Mouse (Mus musculus) bone marrow macrophage, adult 2 months (primary cell): ENCODE measurements around the gene Chn2. TPM values are rescaled to one million over a fixed set of nuclear protein-coding genes. Genes with fewer than 3 reads are reported as not detected.

ENCODE experiments used
- H3K27ac ChIP-seq: 2 replicates; pipeline ENCODE4 v1.5.1; 2012; ENCODE audit warnings: low read depth, low read length; ENCODE audit not compliant: insufficient read depth
- H3K4me1 ChIP-seq: 2 replicates; pipeline ENCODE4 v1.6.1; 2012; ENCODE audit warnings: low read length; ENCODE audit not compliant: control insufficient read depth, insufficient read depth
- H3K4me3 ChIP-seq: 2 replicates; pipeline ENCODE4 v1.5.1; 2012; ENCODE audit warnings: mild to moderate bottlenecking, low read length, moderate library complexity; ENCODE audit not compliant: insufficient read depth
- CTCF ChIP-seq: IDR thresholded peaks from 2 replicates; pipeline ENCODE4 v1.5.1; 2012; ENCODE audit warnings: low read depth, mild to moderate bottlenecking, low read length, moderate library complexity
- POLR2A ChIP-seq: IDR thresholded peaks from 2 replicates; pipeline ENCODE4 v1.6.1; 2012; ENCODE audit warnings: mild to moderate bottlenecking, low read depth, low read length, borderline replicate concordance
- polyA plus RNA-seq: library from polyadenylated mRNA; stranded (reverse); fragments of >200 nt; gene quantifications from 2 replicates; pipeline ENCODE4 v1.2.4, GENCODE M21; 2012; ENCODE audit not compliant: missing spikeins, insufficient read depth, insufficient read length

Chn2 gene
- polyA plus RNA-seq, 1 experiment, result 9.5 TPM

- Histone ChIP-seq H3K27ac (no peak overlapping the region), H3K4me3 (no peak overlapping the region), H3K4me1 (no peaks in the 10 kb centered on the region)
- TF ChIP-seq CTCF (no peak), POLR2A (no peak)
These were observed 189.1 kb downstream of the Chn2 start for GRCm38 (mm10) chr6:54228421-54228820.

DNA sequence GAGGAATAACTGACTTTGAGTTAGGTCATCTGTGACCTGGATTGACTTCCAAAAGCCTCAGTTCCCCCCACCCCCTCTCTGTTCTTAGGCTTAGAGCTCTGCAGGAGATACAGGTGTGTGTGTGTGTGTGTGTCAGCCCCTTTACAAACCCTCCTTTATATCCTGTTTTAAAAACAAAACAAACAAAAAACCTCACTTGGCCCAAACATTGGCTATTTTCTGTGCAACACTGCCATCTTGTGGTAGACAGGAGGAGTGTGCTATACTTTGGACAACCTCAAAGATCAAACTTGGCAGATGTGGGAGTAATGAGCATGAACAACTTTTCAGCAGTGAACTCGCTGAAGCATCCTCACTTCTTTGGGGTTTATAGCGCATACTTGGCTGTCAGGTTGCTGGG lies 189.5 kb downstream of the Chn2 start:
- TF ChIP-seq POLR2A, result no peak
- no peak for TF ChIP-seq CTCF
- Histone ChIP-seq H3K4me3 (no peak overlapping the region), H3K27ac (no peak overlapping the region), H3K4me1 (no peaks in the 10 kb centered on the region)

DNA sequence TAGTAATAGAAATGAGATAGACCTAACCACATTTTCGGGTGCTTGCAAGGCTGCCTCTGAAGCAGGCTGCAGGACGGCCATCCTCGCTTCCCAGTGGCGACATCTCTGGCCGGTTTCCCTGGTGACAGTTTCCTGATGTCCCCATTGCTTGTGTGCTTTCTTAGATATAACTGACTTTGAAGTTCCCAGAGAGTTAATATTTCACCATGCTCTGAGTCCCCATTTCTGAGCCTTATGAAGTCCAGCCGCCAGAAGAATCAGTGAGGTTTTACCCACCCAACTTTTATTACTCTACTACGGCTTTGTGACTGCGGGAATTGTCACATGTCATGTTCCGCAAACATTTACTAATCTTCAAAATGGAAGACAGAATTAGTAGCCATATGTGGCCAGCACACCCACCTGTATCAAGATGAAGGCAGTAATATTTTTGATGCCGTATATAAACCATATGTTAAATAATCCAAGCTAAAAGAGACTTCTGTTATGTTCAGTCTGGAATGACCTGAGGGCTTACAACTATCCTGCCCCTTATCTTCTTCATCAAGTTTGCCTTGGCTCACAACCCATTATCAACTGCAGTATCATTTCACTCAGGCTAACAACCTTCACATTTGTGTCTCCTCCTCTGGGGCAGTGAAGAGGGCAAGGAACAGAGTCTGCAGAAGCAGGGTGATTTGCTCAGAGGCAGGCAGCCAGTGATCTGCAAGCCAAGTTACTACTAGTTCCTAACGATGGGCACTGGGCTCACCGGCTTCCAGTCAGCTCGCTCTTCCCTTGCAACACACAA lies 192.6 kb downstream of the Chn2 start:
- no peak overlapping the region for H3K27ac ChIP-seq
- no peak overlapping the region for H3K4me3 ChIP-seq
- H3K4me1 ChIP-seq, result no peaks in the 10 kb centered on the region
- TF ChIP-seq POLR2A, result no peak
- no peak for TF ChIP-seq CTCF

DNA sequence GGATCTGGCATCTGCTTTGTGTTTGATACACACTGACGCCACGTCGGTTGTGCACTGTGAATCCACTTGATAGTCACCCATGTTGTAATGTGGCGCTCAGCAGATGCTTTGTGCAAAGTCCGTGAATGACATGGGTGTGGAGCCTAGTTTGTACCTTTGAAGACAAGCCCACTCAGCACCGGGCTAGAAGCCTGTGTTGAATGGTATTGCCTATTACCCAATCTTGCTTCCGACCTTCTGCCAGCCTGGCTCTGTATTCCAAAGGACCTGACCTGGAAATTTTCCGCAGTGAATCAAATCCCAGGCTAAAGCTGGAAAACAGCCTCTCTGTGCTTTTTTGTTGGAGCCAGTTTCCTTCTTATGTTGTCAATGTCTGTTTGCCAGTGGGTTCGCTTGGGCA lies 197.1 kb downstream of the Chn2 start:
- H3K4me3 ChIP-seq, result no peak overlapping the region
- no peak overlapping the region for H3K27ac ChIP-seq
- H3K4me1 ChIP-seq, result no peaks in the 10 kb centered on the region
- no peak for TF ChIP-seq CTCF

- no peaks in the 10 kb centered on the region for H3K4me1 ChIP-seq
- H3K27ac ChIP-seq, result no peak overlapping the region
- TF ChIP-seq CTCF, result no peak
- no peak for TF ChIP-seq POLR2A
- no peak overlapping the region for H3K4me3 ChIP-seq
These were observed 202.4 kb downstream of the Chn2 start for GRCm38 (mm10) chr6:54241761-54242160.

DNA sequence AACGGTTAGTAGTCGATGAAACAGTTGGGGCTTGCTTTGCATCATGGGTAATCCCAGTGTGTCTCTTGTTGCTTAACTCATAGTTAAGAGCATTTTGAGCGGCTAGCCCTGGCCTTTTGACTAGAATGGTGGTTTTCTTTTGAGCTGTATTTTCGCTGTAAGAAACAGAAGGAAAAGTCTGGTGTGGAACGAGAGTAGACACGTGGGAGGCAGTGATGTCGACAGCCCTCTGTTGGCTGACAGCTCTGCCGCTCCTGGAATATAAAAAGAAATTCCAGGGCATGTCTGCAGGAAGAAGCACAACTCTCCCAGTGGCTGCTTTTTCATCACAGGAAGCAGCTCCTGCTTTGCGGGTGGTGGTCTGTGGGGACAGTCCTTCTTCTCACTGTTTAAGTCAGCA lies 202.9 kb downstream of the Chn2 start:
- TF ChIP-seq CTCF (no peak), POLR2A (no peak)

DNA sequence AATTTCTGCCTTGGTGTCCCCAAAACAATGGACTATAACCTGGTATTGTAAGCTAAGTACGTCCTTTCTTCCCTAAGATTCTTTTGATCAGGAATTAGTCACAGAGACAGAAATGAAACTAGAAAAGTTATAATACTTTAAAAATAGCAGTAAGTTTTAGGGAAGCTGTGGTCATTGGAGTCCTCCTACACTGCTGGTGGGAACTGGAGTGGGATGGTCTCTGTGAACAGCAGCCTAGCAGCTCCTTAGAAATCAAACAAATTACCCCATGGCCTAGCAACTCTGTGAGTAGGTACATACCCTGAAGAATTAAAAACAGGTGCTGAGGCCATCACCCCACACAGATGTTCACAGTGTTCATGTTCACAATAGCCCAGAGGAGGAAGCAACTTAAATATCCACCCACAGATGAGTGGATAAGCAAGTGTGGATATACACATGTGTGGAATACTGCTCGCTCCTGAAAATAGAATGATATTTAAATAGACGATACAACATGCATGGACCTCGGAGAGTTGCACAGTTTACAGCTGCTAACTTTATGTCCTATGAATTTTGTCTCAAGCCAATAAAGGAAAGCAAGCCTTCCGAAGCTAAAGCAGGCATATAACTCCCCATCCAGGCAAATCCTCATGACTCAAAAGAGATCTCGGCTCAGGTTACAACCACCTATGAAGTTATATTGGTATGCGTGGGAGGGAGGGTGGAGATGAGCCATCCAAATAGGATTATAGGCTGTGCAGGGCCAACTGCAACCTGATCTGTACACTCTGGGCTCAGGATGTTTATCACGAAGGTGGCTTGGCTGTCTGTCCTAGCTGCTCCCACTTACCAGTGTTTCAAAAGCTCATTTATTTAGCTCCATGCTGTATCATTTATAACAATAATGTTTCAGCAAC lies 209.2 kb downstream of the Chn2 start:
- Histone ChIP-seq H3K27ac (no peak overlapping the region), H3K4me3 (no peak overlapping the region), H3K4me1 (peaks cover 9% of the 10 kb centered on the region)
- TF ChIP-seq CTCF (no peak), POLR2A (no peak)

More for the DNA sequence above, 202.9 kb downstream of the Chn2 start:
- H3K4me3 ChIP-seq, result no peak overlapping the region
- H3K4me1 ChIP-seq, result no peaks in the 10 kb centered on the region
- no peak overlapping the region for H3K27ac ChIP-seq

DNA sequence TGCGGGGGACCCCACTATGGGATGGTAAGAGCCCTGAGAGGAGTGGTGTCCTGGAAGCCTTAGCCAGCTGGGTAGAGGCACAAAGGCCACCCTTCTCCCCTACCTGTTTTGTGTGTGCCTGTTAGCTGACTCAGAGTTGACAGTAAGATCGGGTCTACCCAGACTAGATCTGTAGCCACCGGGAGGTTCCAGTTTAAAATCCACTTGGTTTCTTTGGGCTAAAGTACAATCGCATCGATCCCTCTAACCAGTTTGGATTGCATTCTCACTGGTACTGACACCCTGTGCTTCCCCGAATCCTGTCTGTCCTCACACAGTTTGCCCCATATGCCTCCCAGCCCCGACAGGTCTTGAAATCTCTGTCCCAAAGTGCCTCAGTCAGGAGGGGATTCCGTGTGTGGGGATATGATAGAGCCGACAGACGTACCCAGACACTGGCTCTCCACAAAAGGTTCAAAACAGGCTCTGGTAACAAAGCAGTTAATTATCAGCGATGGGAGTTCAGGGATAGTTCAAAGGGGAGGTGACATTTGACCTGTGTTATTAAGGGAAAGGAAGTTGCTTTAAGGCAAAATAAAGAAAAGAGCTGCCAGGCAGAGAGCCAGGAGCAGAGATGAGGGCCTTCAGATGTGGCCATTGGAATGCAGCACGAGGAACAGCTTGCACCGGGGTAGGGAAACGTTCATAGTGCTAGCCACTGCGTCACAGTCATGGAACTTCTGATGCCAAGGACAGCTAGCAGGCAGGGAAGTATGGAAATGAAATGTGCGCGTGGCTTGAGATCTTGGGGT lies 212.2 kb downstream of the Chn2 start:
- H3K4me3 ChIP-seq, result no peak overlapping the region
- peaks cover 9% of the 10 kb centered on the region for H3K4me1 ChIP-seq
- H3K27ac ChIP-seq, result no peak overlapping the region
- no peak for TF ChIP-seq CTCF
- no peak for TF ChIP-seq POLR2A

GRCm38 (mm10) chr6:54253206-54253605 lies 213.9 kb downstream of the Chn2 start:
- Histone ChIP-seq H3K4me1 (peaks cover 6% of the 10 kb centered on the region), H3K27ac (no peak overlapping the region), H3K4me3 (no peak overlapping the region)
- TF ChIP-seq POLR2A (no peak), CTCF (peak; percentile 48; the same call in 1 of the 2 replicates)
